Mouse (Mus musculus) MEL (cell line): ENCODE measurements around the gene Retnlb.

Source experiments
- CHD2 ChIP-seq: IDR thresholded peaks from 2 replicates; pipeline ENCODE4 v1.6.1; 2011; ENCODE audit warnings: low read length, improper control_type of control experiment
- CTCF ChIP-seq, 3 experiments: IDR thresholded peaks in 2 of 3; conservative IDR thresholded peaks in 1 of 3; 2 replicates each; pipeline ENCODE4 v1.5.1; 2011 to 2012; ENCODE audit warnings: low read length in 3 of 3, low read depth in 2 of 3, mild to moderate bottlenecking in 2 of 3, improper control_type of control experiment in 1 of 3, inconsistent platforms in 1 of 3, mixed read lengths in 1 of 3, moderate library complexity in 1 of 3; ENCODE audit not compliant: control insufficient read depth in 1 of 3, insufficient read depth in 1 of 3, poor library complexity in 1 of 3, severe bottlenecking in 1 of 3
- EP300 ChIP-seq, 2 experiments: IDR thresholded peaks; 2 replicates each; pipeline ENCODE4 v1.6.1; 2011; ENCODE audit warnings: improper control_type of control experiment in 2 of 2, low read length in 2 of 2, low read depth in 1 of 2, mild to moderate bottlenecking in 1 of 2
- GABPA ChIP-seq: IDR thresholded peaks from 2 replicates; pipeline ENCODE4 v1.6.1; 2012; ENCODE audit warnings: low read depth, mild to moderate bottlenecking, inconsistent platforms, low read length, improper control_type of control experiment, moderate library complexity
- POLR2A ChIP-seq, 2 experiments: IDR thresholded peaks; 2 replicates each; pipeline ENCODE4 v1.6.1; 2011 to 2012; ENCODE audit warnings: low read length in 2 of 2, mild to moderate bottlenecking in 2 of 2, control low read depth in 1 of 2, improper control_type of control experiment in 1 of 2, low read depth in 1 of 2, moderate library complexity in 1 of 2; ENCODE audit not compliant: control insufficient read depth in 1 of 2, insufficient read depth in 1 of 2, poor library complexity in 1 of 2
- POLR2AphosphoS2 ChIP-seq: IDR thresholded peaks from 2 replicates; pipeline ENCODE4 v1.6.1; 2011; ENCODE audit warnings: low read length, improper control_type of control experiment
- RCOR1 ChIP-seq: IDR thresholded peaks from 2 replicates; pipeline ENCODE4 v1.6.1; 2012; ENCODE audit warnings: low read depth, mild to moderate bottlenecking, inconsistent platforms, low read length, improper control_type of control experiment

DNA sequence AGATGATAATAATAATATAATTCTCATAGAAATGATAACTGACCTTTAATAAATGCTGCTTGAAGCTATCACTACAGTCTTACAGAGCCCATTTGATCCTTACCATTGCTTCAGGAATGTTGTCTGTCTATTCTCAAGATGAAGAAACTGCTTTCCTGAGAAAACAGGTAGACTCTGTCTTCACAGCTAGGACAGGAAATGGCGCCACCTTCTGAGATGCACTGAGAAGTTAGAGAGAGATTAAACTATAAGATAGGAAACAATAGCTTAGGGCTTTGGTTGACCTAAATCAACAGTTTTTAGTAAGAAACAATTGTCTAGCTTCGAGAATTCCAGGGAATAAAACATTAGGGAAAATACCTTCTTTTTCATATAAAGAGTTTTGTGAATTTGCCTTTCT, 7.3 kb upstream of the Retnlb start:
- TF ChIP-seq CTCF (IDR thresholded peaks at IDR 0.05 in 2 of 3, conservative IDR thresholded peaks at IDR 0.05 in 1 of 3; ENCODE audit: control insufficient read depth in 1 of 3, insufficient read depth in 1 of 3, low read depth in 2 of 3, low read length in 3 of 3, poor library complexity in 1 of 3, severe bottlenecking in 1 of 3) = no peak; a peak in 1 of 6 replicates
- TF ChIP-seq POLR2A (IDR thresholded peaks at IDR 0.05; ENCODE audit: control insufficient read depth in 1 of 2, insufficient read depth in 1 of 2, low read depth in 1 of 2, low read length in 2 of 2, poor library complexity in 1 of 2) = no peak
- no peak for TF ChIP-seq EP300 (IDR thresholded peaks at IDR 0.05; ENCODE audit: low read depth in 1 of 2, low read length in 2 of 2)
- TF ChIP-seq POLR2AphosphoS2 = no peak
- TF ChIP-seq RCOR1 = no peak
- TF ChIP-seq CHD2 = no peak
- no peak for TF ChIP-seq GABPA
